Mouse (Mus musculus): ENCODE results near the gene Blzf1.

The Blzf1 gene

DNA sequence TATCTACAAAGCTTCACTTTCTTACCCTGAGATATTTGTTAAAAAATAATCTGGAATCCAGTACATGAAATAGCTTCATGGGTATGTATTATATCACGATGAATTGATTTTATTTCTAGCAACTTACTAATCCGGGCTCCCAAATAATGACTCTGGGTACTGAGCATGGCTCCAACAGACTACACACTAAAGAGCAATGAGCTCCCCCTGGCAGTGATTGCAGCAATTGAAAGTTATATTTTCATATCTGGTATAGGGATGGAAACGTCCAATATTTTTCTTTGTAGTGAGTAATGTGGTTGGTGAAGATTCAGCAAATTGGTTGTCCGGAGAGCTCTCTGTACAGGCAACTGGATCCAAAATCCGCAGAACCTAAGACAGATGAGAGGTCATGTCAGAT lies 15.2 kb downstream of the Blzf1 start:
- no peak for DNase-seq (ENCODE audit: low spot score)

DNA sequence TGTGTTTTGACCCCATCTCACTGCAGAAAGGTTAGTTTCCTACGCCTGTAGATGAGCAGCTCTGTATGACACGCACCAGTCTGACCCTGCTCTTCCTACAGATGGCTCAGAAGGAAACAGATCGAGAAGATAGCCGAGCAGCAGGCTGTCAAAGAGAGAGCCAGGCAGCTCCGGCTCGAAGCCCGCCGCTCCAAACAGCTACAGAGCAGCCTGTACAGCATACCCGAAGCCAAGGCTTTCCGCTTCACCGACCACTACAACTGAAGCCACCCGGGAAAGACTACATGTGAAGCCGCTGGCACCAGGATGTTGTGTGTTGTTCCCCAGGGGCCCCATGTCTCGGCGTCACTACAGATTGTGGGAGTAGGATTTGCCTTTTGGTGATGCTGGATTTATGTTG lies 19.9 kb downstream of the Blzf1 start:
- no peak for DNase-seq (ENCODE audit: low spot score)

- no peak for DNase-seq (ENCODE audit: low spot score)
Measured at GRCm38 (mm10) chr1:164284007-164284406, 23.3 kb downstream of the Blzf1 start.

DNA sequence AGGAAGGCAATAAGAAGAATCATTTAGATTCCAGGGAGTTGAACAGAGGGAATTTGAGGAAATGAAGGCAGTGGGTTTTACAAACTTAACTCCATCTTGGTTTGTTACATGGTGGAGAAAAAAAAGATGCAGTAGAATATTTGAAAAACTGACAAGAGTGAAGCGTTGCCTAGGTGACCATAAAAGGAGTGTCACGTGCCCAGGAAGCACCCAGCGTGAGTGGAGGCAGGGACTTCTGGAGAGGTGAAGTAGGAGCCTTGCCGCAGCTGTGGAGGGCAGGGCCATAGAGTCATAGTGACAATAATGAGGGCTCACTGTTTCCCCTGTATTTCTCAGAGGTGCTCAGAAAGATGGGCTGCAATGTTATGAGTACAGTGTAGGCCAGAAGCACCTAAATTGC lies 28.0 kb downstream of the Blzf1 start:
- no peak for DNase-seq (ENCODE audit: low spot score)

- DNase-seq (ENCODE audit: low spot score): no peak
Measured at GRCm38 (mm10) chr1:164276552-164276951, 30.7 kb downstream of the Blzf1 start.

GRCm38 (mm10) chr1:164275455-164275954 lies 31.8 kb downstream of the Blzf1 start, which contains the start of gene Ccdc181:
TSS of gene Ccdc181 (plus strand) at chr1:164275585.
- peak; percentile 93 for DNase-seq (ENCODE audit: low spot score)

DNA sequence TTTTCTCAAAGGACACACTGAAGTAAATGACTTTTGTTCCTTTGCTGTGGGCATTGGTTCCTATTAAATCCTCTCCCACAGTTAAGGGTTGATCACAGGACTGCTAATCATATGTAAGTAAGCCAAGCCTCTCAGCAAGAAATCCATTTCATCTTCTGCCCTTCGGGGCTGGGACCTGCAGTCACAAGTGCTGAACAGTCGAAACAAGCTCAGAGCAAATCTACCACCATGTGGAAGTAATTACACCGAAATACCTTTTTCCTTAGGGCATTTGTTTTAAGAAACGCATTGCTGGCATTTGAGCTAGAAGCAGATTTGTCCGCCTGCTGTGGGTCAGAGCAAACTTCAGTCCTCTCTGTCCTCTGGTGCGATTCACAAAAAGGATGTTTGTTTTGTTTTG lies 33.6 kb downstream of the Blzf1 start:
- peak; percentile 71 for DNase-seq (ENCODE audit: low spot score)

DNA sequence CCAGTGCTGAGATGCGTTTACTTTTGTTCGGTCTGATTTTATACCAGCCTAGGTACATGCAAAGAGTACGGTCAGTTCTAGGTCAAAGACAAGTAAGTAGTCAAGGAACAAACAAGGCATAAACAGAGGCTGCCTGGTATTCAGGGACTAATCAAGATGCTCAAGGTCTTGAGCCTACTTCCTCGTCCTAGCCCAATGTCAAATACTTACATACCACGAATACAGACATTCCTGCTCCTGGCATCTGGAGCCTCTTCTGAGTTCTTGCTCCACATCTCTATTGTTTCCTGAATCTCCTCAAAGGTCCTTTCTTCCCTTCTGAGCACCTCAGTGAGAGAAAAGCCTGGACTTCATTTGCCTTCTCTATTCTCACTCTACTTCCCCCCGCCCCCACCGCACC lies 36.3 kb downstream of the Blzf1 start:
- DNase-seq (ENCODE audit: low spot score): no peak

DNA sequence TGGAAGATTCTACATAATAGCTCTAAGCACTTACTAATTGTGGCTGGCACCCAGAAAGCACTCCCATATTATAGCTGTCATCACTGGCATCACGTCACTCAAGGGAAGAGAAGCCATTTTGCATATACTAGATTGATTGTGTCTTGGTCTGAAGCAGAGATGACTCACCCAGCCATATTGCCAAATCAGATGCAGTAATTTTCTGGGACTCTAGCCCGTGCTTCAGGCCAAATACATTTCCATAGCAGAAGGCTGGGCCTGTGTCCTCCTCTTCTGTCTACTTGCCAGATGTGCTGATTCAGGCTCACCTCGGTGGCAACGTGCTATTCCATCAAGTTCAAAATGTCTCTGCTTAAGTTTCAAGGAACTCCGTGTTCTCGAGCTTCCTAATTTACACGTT lies 45.7 kb downstream of the Blzf1 start:
- DNase-seq (ENCODE audit: low spot score): no peak

GRCm38 (mm10) chr1:164260171-164261028 lies 46.9 kb downstream of the Blzf1 start:
- DNase-seq (ENCODE audit: low spot score): no peak

DNA sequence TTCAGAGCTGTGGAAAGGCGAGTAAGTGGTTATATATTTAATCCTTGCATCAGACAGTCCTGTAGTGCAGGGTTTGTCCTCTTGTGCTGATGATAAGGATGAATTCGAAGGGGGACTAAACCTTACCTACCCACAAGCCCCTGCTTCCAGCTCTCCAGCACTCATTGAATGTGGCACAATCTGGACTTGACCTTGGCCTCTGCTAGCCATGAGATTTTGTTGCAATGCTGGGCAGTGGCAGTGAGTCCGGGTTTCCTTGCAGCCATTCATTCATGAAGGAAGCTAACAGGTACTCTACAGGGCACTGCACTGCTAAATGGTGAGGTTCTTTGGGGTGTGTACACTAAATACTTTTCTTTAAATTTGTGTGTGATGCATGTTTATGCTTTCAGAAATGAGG lies 52.5 kb downstream of the Blzf1 start:
- no peak for DNase-seq (ENCODE audit: low spot score)

DNA sequence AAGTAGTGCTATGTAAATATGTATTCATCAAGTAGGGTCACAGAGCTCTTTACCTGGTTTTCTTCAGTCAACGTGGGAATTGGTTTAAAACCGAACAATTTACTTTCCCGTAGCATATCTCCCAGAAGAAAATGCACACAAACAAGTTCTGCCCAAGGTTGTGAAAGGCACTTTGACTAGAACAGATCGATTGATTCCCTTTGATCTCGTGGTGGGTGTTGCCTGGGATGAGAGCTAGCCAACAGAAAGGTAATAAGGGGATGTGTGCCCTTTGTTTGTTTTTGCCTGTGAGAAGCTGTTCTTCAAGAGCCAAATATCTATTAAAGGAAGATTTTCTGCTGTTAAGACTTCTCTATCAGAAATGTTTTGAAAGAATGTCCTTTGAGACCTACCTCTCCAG lies 54.7 kb downstream of the Blzf1 start:
- DNase-seq (ENCODE audit: low spot score): no peak

DNA sequence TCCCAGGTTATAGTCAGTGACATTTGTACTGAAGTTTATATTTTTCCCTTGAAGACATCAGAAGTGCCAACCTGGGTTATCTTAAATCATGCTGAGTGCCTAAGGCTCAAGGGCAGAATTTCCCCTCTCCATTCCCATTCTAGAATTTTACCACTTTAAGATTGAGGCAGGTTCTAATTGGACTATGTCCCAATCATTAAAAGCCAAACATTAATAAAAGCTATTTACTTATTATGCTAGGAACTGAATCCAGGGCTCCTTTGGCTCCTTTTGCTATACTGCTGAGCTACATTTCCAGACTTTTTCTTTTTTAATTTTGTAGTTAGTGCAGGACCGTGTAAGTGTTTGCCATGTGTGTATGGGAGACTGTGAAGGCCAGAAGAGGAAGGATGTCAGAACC lies 55.9 kb downstream of the Blzf1 start:
- DNase-seq (ENCODE audit: low spot score): no peak

GRCm38 (mm10) chr1:164250391-164251150 lies 56.7 kb downstream of the Blzf1 start:
- no peak for DNase-seq (ENCODE audit: low spot score)

- peak; percentile 58 for DNase-seq (ENCODE audit: low spot score)
Measured at GRCm38 (mm10) chr1:164249332-164249711, 58.0 kb downstream of the Blzf1 start.

GRCm38 (mm10) chr1:164248465-164249331 lies 58.6 kb downstream of the Blzf1 start, which contains the start of gene Slc19a2:
TSS of gene Slc19a2 (plus strand) at chr1:164249046.
- peak; percentile 99 for DNase-seq (ENCODE audit: low spot score)

DNA sequence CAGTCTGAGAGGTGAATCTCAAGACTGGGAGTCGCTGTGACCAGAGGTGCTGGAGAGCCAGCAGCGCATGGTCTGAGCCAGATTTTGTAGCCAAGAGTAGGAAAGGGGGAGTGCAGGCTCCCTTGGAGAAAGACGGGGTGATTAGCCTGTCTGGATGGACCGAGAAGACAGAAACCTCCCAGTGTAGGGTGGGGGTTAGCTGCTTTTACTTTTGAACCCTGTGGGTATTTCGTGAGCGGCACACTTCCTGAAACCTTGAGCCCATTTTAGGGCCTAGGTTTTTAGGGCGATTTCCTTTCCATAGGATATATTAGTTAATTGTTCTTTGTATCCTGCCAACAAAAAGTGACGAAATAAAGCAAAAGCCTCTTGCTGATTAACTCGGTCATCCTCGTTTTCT lies 59.3 kb downstream of the Blzf1 start:
- peak; percentile 48 for DNase-seq (ENCODE audit: low spot score)

GRCm38 (mm10) chr1:164247442-164247841 lies 59.8 kb downstream of the Blzf1 start:
- peak; percentile 15 for DNase-seq (ENCODE audit: low spot score)

GRCm38 (mm10) chr1:164242809-164243208 lies 64.5 kb downstream of the Blzf1 start:
- no peak for DNase-seq (ENCODE audit: low spot score)

- DNase-seq (ENCODE audit: low spot score): no peak
Measured at GRCm38 (mm10) chr1:164241494-164241893, 65.8 kb downstream of the Blzf1 start.
